Mouse (Mus musculus) kidney, adult 2 months (tissue): ENCODE measurements around the gene Rab3c. TPM values are rescaled to one million over a fixed set of nuclear protein-coding genes. Genes with fewer than 3 reads are reported as not detected.

Source experiments
- DNase-seq: peaks from one replicate; pipeline ENCODE4 v3.0.0; 2021
- H3K27ac ChIP-seq: fragments of 200-500 bp; 2 replicates; pipeline ENCODE4 v1.5.1; 2012; ENCODE audit warnings: low read depth, low read length, control low read depth, inconsistent platforms; ENCODE audit not compliant: insufficient read depth
- H3K27me3 ChIP-seq: fragments of 200-500 bp; replicated peaks from 2 replicates; pipeline ENCODE4 v1.6.1; 2012; ENCODE audit warnings: mild to moderate bottlenecking, moderate library complexity, low read length, inconsistent platforms; ENCODE audit not compliant: control insufficient read depth, insufficient read depth
- H3K36me3 ChIP-seq: fragments of 200-500 bp; 2 replicates; pipeline ENCODE4 v1.6.1; 2012; ENCODE audit warnings: mild to moderate bottlenecking, moderate library complexity, low read length, inconsistent platforms; ENCODE audit not compliant: control insufficient read depth, insufficient read depth
- H3K4me1 ChIP-seq: fragments of 200-500 bp; 2 replicates; pipeline ENCODE4 v1.6.1; 2011; ENCODE audit warnings: low read length; ENCODE audit not compliant: control insufficient read depth, insufficient read depth
- H3K4me3 ChIP-seq: fragments of 200-500 bp; 2 replicates; pipeline ENCODE4 v1.5.1; 2011; ENCODE audit warnings: mild to moderate bottlenecking, low read depth, low read length, control low read depth; ENCODE audit not compliant: insufficient read depth
- CTCF ChIP-seq: fragments of 200-500 bp; conservative IDR thresholded peaks from 2 replicates; pipeline ENCODE4 v1.5.1; 2011; ENCODE audit warnings: low read depth, mild to moderate bottlenecking, control low read depth, low read length, moderate library complexity, mixed read lengths; ENCODE audit not compliant: insufficient read depth, insufficient read length
- POLR2A ChIP-seq: fragments of 200-500 bp; IDR thresholded peaks from one replicate; pipeline ENCODE4 v1.6.1; 2011; ENCODE audit warnings: low read depth, low read length, control low read depth
- WGBS: fragments of 180-500 bp; shearing (Covaris S2); methylation state at CpG from one replicate; pipeline ENCODE4 v1.1.7; 2018; 5-methylcytosine and 5-hydroxymethylcytosine counted together
- polyA plus RNA-seq: library from polyadenylated mRNA; depleted of rRNA; stranded (reverse); fragments of >200 nt; gene quantifications from 2 replicates; pipeline ENCODE4 v1.2.3, GENCODE M21; 2012

Gene Rab3c
- polyA plus RNA-seq, 1 experiment, result 0.33 TPM

- Histone ChIP-seq H3K4me3 (no peak overlapping the region), H3K36me3 (no peaks in the 10 kb centered on the region), H3K27me3 (no peaks in the 10 kb centered on the region), H3K27ac (no peak overlapping the region), H3K4me1 (no peaks in the 10 kb centered on the region)
- TF ChIP-seq POLR2A (no peak), CTCF (no peak)
- WGBS, result 22% methylated on average over 3 of the region's 3 CpGs
- DNase-seq, result no peak
Measured at GRCm38 (mm10) chr13:110166622-110167330, 114.0 kb downstream of the Rab3c start.

GRCm38 (mm10) chr13:110159980-110160379 is 120.8 kb downstream of the Rab3c start:
- WGBS, result 68% methylated on average over 4 of the region's 4 CpGs
- Histone ChIP-seq H3K4me3 (no peak overlapping the region), H3K27ac (no peak overlapping the region), H3K27me3 (no peaks in the 10 kb centered on the region), H3K4me1 (no peaks in the 10 kb centered on the region), H3K36me3 (no peaks in the 10 kb centered on the region)
- DNase-seq, result peak; percentile 46
- no peak for TF ChIP-seq CTCF
- TF ChIP-seq POLR2A, result no peak

- no peak overlapping the region for H3K27ac ChIP-seq
- TF ChIP-seq POLR2A (no peak), CTCF (no peak)
- no peaks in the 10 kb centered on the region for H3K36me3 ChIP-seq
- peak; percentile 8 for DNase-seq
- no peaks in the 10 kb centered on the region for H3K27me3 ChIP-seq
- WGBS, result 58% methylated on average over 7 of the region's 7 CpGs
- no peaks in the 10 kb centered on the region for H3K4me1 ChIP-seq
- H3K4me3 ChIP-seq, result no peak overlapping the region
Measured at GRCm38 (mm10) chr13:110158588-110159519, 121.9 kb downstream of the Rab3c start.

GRCm38 (mm10) chr13:110145545-110145944 is 135.3 kb downstream of the Rab3c start:
- H3K27me3 ChIP-seq, result no peaks in the 10 kb centered on the region
- no peaks in the 10 kb centered on the region for H3K36me3 ChIP-seq
- H3K27ac ChIP-seq, result no peak overlapping the region
- no peak for DNase-seq
- WGBS, result 80% methylated on average over 3 of the region's 3 CpGs
- no peaks in the 10 kb centered on the region for H3K4me1 ChIP-seq
- H3K4me3 ChIP-seq, result no peak overlapping the region
- TF ChIP-seq POLR2A (no peak), CTCF (no peak)

GRCm38 (mm10) chr13:110145019-110145418 is 135.8 kb downstream of the Rab3c start:
- Histone ChIP-seq H3K27ac (no peak overlapping the region), H3K27me3 (no peaks in the 10 kb centered on the region), H3K4me1 (no peaks in the 10 kb centered on the region), H3K4me3 (no peak overlapping the region), H3K36me3 (no peaks in the 10 kb centered on the region)
- DNase-seq, result no peak
- WGBS, result 79% methylated on average over 8 of the region's 8 CpGs
- TF ChIP-seq POLR2A (no peak), CTCF (no peak)

GRCm38 (mm10) chr13:110139339-110139738 is 141.5 kb downstream of the Rab3c start:
- no peak for DNase-seq
- Histone ChIP-seq H3K27ac (no peak overlapping the region), H3K4me1 (no peaks in the 10 kb centered on the region), H3K27me3 (no peaks in the 10 kb centered on the region), H3K36me3 (no peaks in the 10 kb centered on the region), H3K4me3 (no peak overlapping the region)
- 74% methylated on average over 5 of the region's 5 CpGs for WGBS
- TF ChIP-seq CTCF, result no peak
- TF ChIP-seq POLR2A, result no peak

GRCm38 (mm10) chr13:110138644-110139043 is 142.2 kb downstream of the Rab3c start:
- DNase-seq, result no peak
- Histone ChIP-seq H3K27me3 (no peaks in the 10 kb centered on the region), H3K27ac (no peak overlapping the region), H3K36me3 (no peaks in the 10 kb centered on the region), H3K4me3 (no peak overlapping the region), H3K4me1 (no peaks in the 10 kb centered on the region)
- 70% methylated on average over 5 of the region's 5 CpGs for WGBS
- TF ChIP-seq CTCF (no peak), POLR2A (no peak)
